Mouse (Mus musculus): ENCODE measurements at regions not wholly inside any gene's neighbourhood (a gene's known extent, or its start where the extent isn't known, plus 50 kb on each side); places are given as distances from the start of the nearest gene placed in this dataset.

DNA sequence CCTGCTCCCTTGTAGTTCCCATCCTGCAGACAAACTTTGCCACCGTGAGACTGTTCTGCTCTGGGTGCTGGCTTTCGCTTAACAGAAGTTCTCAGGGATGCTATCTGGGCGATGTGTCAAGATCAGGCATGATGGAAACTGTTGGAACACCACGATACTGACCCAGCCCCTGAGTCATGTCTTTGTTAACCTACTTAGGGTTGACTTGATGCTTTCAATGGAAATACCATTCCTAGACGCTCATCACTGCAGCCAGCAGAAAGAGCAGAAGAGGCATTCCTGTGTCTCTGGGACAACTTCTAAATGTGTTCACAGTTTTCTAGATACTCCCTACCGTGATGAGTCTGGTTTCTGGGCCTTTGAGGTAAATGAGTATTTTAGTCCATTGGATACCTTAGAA is 108.2 kb upstream of the H2al1a start:
- H3K4me1 ChIP-seq (replicated peaks): no peaks in the 10 kb centered on the region
- H3K9me3 ChIP-seq: no peaks in the 10 kb centered on the region
- H3K36me3 ChIP-seq: no peaks in the 10 kb centered on the region
- H3K27ac ChIP-seq: no peak overlapping the region
- 90% methylated on average over 6 of the region's 6 CpGs for WGBS
- no peaks in the 10 kb centered on the region for H3K27me3 ChIP-seq (ENCODE audit: insufficient read depth, poor library complexity, severe bottlenecking)
- no peak overlapping the region for H3K4me3 ChIP-seq
- no peak for DNase-seq (ENCODE audit: low spot score)

GRCm38 (mm10) chrX:11204135-11204534 is 94.9 kb upstream of the H2al1a start:
- WGBS: 85% methylated on average over 2 of the region's 2 CpGs
- Histone ChIP-seq H3K9me3 (no peaks in the 10 kb centered on the region), H3K27ac (no peak overlapping the region), H3K36me3 (no peaks in the 10 kb centered on the region), H3K4me3 (no peak overlapping the region), H3K27me3 (ENCODE audit: insufficient read depth, poor library complexity, severe bottlenecking) (0 out of 2 replicates have a peak, but pooled peaks cover 11% of the 10 kb centered on the region), H3K4me1 (replicated peaks) (no peaks in the 10 kb centered on the region)
- no peak for DNase-seq (ENCODE audit: low spot score)

DNA sequence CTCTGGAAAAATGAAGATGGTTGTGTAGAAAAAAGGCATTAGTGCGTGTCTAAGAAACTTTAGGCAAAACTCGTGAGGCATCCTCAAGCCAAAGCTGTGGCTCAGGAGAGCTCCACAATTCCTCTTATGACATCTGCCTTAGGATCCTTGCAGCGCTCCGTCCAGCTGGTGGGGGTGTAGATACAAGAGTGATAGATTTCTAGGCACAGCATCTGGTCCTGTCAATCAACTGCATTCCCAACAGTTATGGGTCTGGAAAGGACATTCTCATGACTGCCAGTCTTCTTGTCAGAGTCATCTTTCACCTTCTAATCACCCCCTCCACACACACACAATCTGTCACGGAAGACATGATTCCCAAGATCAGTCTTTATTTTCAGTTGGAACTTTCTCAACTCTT is 89.2 kb upstream of the H2al1a start:
- WGBS: 77% methylated on average over 5 of the region's 5 CpGs
- Histone ChIP-seq H3K4me1 (replicated peaks) (no peaks in the 10 kb centered on the region), H3K4me3 (no peak overlapping the region), H3K27me3 (ENCODE audit: insufficient read depth, poor library complexity, severe bottlenecking) (peaks cover 9% of the 10 kb centered on the region), H3K36me3 (no peaks in the 10 kb centered on the region), H3K27ac (no peak overlapping the region), H3K9me3 (no peaks in the 10 kb centered on the region)
- DNase-seq (ENCODE audit: low spot score): no peak

DNA sequence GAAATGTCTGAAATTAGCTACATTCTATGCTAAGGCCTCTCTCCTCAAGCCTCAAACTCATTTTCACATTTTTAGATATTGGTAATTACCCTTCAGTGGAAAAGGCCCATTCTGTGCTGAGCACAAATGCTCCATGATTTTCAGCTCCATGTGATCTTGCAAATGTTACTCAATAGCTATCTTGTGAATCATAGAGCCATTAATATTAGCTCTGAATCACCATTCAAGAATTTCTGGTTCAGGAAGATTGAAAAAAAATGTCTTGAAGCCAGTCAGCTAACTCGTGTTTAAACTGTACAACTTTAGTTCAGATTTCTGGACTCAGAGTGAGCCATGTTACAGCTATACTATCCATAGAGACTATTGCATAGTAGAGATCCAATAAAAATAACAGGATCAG is 86.2 kb upstream of the H2al1a start:
- DNase-seq (ENCODE audit: low spot score): no peak
- Histone ChIP-seq H3K9me3 (no peaks in the 10 kb centered on the region), H3K4me3 (no peak overlapping the region), H3K27me3 (ENCODE audit: insufficient read depth, poor library complexity, severe bottlenecking) (peaks cover 9% of the 10 kb centered on the region), H3K27ac (no peak overlapping the region), H3K36me3 (no peaks in the 10 kb centered on the region), H3K4me1 (replicated peaks) (no peaks in the 10 kb centered on the region)
- WGBS: 78% methylated on average over 1 of the region's 1 CpGs

GRCm38 (mm10) chrX:11213492-11213891 is 85.6 kb upstream of the H2al1a start:
- Histone ChIP-seq H3K4me1 (replicated peaks) (no peaks in the 10 kb centered on the region), H3K36me3 (no peaks in the 10 kb centered on the region), H3K9me3 (no peaks in the 10 kb centered on the region), H3K4me3 (no peak overlapping the region), H3K27me3 (ENCODE audit: insufficient read depth, poor library complexity, severe bottlenecking) (peaks cover 9% of the 10 kb centered on the region), H3K27ac (no peak overlapping the region)
- WGBS: 58% methylated on average over 3 of the region's 3 CpGs
- DNase-seq (ENCODE audit: low spot score): peak; percentile 27

- Histone ChIP-seq H3K27me3 (ENCODE audit: insufficient read depth, poor library complexity, severe bottlenecking) (peaks cover 24% of the 10 kb centered on the region), H3K4me3 (no peak overlapping the region), H3K4me1 (replicated peaks) (no peaks in the 10 kb centered on the region), H3K36me3 (no peaks in the 10 kb centered on the region), H3K27ac (no peak overlapping the region), H3K9me3 (no peaks in the 10 kb centered on the region)
- 86% methylated on average over 1 of the region's 1 CpGs for WGBS
- no peak for DNase-seq (ENCODE audit: low spot score)
Measured at GRCm38 (mm10) chrX:11239066-11239465, 60.0 kb upstream of the H2al1a start.

DNA sequence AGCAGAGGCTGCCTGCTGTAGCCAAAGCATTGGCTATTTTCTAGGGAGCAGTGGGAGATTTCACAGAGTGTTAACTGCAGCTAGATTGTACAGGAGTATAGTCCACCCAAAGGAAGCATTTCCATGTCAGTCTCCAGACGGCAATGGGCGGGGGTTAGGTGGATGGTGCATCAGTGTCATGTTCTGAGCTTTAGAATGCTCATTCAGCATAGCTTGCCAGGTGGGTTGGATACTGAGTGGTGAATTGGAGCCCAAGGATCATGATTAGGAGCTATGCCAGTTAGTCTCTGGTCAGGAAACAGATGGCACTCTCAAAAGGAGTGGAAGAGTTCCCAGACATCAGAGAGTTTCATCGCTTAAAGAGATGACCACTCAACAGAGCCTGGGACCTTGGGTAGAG is 53.5 kb upstream of the H2al1a start:
- no peak for DNase-seq (ENCODE audit: low spot score)
- no peak overlapping the region for H3K4me3 ChIP-seq
- H3K27ac ChIP-seq: no peak overlapping the region
- H3K36me3 ChIP-seq: no peaks in the 10 kb centered on the region
- no peaks in the 10 kb centered on the region for H3K9me3 ChIP-seq
- WGBS: 85% methylated on average over 3 of the region's 3 CpGs
- peaks cover 34% of the 10 kb centered on the region for H3K27me3 ChIP-seq (ENCODE audit: insufficient read depth, poor library complexity, severe bottlenecking)
- peaks cover 8% of the 10 kb centered on the region for H3K4me1 ChIP-seq (replicated peaks)
